Mouse (Mus musculus) cerebral cortex, adult 2 months (tissue): ENCODE results near the gene F2rl2.

Source experiments
- WGBS: fragments of 180-500 bp; shearing (Covaris S2); methylation state at CpG from one replicate; pipeline ENCODE4 v1.1.7; 2018; 5-methylcytosine and 5-hydroxymethylcytosine counted together

F2rl2 gene

GRCm38 (mm10) chr13:95696654-95697163 is at the start of gene F2rl2:
Gene F2rl2 (plus strand): TSS chr13:95696853.
- 29% methylated on average over 4 of the region's 4 CpGs for WGBS

- 87% methylated on average over 4 of the region's 4 CpGs for WGBS
These were observed 49.4 kb upstream of the F2rl2 start for GRCm38 (mm10) chr13:95647248-95647647.

- 97% methylated on average over 3 of the region's 3 CpGs for WGBS
These were observed 46.7 kb upstream of the F2rl2 start for GRCm38 (mm10) chr13:95649941-95650340.

DNA sequence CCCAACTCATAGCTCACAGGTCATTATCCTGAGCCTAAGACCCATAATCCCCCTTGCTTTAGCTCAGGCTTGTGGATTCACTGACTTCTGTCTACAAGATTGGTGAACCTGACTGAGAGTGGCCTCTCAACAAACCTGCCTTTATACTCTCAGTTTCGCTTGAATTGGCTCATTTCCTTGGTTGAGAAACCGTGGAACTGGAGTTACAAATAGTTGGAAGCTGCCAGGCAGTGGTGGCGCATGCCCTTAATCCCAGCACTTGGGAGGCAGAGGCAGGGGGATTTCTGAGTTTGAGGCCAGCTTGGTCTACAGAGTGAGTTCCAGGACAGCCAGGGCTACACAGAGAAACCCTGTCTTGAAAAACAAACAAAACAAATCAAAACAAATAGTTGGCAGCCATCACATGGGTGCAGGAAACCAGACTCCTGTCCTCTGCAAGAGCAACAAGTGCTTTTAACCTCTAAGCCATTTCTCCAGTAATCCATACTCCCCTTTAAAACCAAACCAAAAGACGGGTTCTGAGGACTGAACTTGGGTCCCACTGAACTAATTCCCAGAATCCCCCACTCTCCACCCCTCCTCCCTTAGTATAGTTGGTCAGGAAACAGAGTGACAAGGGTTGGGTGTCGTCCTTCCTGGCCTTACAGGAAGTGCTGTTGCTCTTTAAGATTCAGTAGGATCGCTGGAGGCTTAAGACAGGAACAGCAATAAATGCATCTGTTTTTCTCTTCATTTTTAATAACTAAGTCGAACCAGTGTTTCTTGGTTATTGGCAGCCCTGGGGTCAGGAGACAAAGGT is 44.6 kb upstream of the F2rl2 start:
- 82% methylated on average over 7 of the region's 7 CpGs for WGBS

GRCm38 (mm10) chr13:95653696-95654095 is 43.0 kb upstream of the F2rl2 start:
- WGBS: 92% methylated on average over 4 of the region's 4 CpGs

GRCm38 (mm10) chr13:95655284-95655683 is 41.4 kb upstream of the F2rl2 start:
- WGBS: 46% methylated on average over 9 of the region's 9 CpGs

DNA sequence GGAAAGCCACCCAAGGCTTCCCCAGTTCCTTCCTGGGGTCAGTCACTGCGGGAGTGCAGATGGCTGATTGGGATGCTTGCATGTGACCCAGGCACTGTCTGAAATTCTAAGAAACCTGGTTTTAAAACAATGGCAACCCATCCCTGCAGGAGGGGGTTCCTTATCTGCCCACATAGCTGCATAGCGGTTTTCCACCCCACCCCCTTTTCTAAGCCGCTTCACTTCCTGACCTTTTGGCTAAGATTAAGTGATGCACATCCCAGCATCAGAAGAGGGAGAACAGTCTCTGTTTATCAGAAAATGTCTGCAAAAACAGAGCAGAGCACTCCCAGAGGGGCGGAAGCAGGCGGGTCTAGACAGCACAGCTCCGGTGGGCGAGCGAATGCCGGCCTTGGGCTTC is 39.5 kb upstream of the F2rl2 start:
- WGBS: 79% methylated on average over 9 of the region's 9 CpGs

- WGBS: 86% methylated on average over 7 of the region's 7 CpGs
These were observed 37.2 kb upstream of the F2rl2 start for GRCm38 (mm10) chr13:95659432-95659831.

GRCm38 (mm10) chr13:95663834-95664233 is 32.8 kb upstream of the F2rl2 start:
- WGBS: 98% methylated on average over 4 of the region's 4 CpGs

DNA sequence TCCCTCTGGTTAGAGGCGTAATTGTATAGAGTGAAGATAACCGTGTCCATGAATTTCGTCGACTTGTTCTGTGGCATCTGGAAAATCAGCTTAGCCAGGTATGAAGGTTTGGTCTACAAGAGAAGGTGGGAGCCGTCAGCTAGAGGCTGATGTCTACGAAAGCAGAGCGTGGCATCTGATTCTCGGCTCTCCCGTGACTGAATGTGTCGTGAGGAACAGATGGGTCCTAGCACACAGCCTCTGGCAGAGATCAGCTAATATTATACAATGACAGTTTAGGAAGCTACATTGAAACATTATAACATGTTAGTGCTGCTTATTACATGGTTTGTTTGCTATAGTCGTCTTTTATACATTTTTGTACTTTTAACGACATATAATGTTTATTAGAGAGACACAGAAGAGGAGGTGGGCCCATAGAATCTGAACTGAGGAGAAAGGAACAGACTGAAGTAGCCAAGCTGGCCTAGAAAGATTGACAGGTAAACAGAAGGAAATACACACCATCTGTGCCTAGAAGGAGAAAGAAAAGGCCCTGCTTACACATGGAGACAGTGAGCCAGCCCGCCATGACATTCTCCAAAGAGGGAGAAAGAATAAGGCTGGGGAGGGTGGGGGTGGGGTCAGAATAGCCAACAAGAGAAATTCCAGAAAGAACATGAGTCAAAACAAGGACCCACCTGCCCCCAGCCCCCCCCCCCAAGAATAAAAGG is 30.9 kb upstream of the F2rl2 start:
- WGBS: 80% methylated on average over 13 of the region's 13 CpGs

DNA sequence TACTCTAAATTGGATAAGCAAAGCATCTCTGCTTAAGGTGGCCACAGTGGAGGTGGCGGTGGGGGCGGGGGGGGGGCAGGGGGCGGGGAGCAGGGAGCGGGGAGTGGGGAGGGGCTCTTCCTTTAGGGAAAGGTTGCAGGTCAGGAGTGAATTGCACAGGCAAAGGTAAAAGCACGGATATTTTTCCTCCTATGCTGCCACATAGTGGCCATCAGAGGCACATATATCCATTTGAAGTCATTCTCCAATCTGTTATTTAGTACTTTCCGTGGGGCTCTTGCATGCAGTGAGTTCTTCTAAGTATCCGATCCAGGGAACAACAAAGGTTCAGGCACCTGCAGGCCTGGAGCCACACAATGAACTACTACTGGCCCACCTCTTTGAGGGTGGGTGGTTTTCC is 29.4 kb upstream of the F2rl2 start:
- 21% methylated on average over 7 of the region's 7 CpGs for whole genome bisulfite sequencing

GRCm38 (mm10) chr13:95670534-95670933 is 26.1 kb upstream of the F2rl2 start:
- whole genome bisulfite sequencing: 92% methylated on average over 5 of the region's 5 CpGs

DNA sequence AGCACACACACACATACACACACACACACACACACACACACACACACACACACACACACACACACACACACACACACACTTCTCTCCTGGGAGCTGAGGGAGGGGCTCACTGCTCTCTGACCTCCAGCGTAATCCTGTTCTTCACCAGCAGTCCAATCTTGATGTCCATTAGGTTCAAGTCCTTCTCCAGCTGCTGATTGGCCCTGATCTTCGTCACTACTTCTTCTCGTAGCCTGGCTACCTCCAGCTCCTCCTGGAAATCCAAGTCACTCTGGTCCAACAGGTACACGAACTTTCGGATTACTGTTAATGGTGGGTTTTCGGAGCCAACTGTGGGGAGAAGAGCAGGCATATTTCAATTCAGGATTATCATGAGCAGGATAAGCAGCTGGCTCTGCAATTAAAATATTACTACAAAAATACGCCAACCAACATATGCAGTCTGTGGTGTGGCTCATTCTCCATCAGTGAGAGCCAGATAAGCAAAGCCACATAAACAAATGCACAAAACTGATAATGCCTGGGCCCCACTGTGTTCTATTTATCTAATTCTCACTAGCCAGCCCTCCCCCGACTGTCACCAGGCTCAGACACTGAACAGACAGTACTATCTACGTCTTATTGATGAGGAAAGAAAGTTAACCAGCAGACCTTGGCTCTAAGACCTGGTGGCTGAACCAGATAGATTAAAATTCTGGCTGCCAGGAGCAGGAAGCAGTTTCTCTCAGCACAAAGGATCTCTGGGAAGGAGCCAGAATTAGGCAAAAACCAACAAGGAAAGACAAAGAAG is 25.4 kb upstream of the F2rl2 start:
- WGBS: 88% methylated on average over 9 of the region's 9 CpGs

- 94% methylated on average over 7 of the region's 7 CpGs for WGBS
These were observed 24.3 kb upstream of the F2rl2 start for GRCm38 (mm10) chr13:95672372-95672771.

- WGBS: 86% methylated on average over 5 of the region's 5 CpGs
These were observed 17.6 kb upstream of the F2rl2 start for GRCm38 (mm10) chr13:95679078-95679477.

- 90% methylated on average over 4 of the region's 4 CpGs for WGBS
These were observed 17.1 kb upstream of the F2rl2 start for GRCm38 (mm10) chr13:95679491-95679941.

DNA sequence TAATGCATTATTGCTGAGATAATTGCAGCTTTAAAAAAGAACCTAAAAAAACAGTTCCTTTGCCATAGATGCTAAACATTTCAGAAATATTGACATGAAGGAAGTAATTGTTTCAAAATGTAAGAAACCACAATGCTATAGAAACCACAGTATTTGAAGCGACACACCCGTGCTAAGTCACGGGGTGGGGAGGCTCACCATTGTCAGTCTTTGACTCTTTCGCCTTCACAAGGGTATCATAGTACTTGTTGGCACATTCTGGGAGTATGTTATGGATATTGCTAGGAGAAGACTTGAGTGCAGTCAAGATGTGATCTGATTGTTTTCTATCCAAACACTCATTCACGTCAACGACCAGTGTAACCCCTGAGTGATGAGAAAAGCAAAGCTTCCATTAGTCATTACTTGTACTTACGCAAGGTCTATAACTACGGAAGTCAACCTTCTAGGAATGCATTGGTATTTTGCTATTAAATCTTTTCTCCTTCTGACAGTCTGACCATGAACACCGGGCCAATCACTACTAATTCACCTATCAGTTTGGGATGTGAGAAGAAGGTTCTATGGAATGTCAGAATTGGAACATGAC is 11.9 kb upstream of the F2rl2 start:
- 94% methylated on average over 9 of the region's 9 CpGs for WGBS

GRCm38 (mm10) chr13:95685736-95686135 is 10.9 kb upstream of the F2rl2 start:
- 77% methylated on average over 5 of the region's 5 CpGs for WGBS

DNA sequence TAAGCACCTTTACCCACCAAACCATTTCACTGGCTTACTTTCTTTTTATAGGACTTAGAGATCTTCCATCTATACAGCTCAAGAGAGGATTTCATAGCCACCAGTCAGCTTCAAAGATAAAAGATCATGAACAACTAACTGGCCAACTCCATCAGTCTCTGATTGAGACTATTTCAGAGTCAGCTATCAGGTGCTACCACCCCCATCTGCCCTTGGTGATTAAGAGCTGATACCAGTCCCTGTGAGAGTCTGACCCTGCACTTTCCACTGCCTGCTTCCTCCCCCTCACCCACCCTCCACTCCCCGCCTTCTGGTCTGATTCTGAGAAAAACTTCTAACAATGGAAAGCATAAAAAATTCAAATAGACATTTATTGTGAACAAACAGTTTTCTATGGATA is 8.1 kb upstream of the F2rl2 start:
- WGBS: 90% methylated on average over 1 of the region's 1 CpGs

- 55% methylated on average over 8 of the region's 8 CpGs for WGBS
These were observed 4.5 kb upstream of the F2rl2 start for GRCm38 (mm10) chr13:95692201-95692600.

DNA sequence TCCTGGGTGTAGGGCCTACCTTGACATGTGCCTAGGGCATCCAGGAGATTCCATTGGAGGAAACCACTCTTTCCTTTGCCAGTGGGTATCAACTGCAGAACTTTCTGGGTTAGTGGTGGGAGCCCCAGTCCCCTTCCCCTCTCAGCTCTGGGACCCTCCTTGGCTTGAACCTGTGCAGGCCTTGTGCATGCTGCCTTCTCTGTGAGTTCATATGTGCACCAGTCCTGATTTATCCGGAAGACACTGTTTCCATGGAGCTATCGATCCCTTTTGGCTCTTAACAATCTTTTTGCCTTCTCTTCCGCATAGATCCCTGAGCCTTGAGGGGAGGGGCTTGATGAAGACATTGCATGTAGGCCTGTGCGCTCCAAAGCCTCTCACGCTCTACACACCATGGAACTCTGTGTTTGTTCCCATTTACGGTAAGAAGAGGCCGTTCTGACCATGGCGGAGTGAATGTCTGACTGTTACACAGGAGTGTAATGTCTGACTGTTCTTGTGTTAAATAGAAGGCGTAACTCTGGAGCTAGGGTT is 466 bp upstream of the F2rl2 start:
- 66% methylated on average over 9 of the region's 9 CpGs for WGBS
